Mouse (Mus musculus) kidney, embryonic 14.5 days (tissue): ENCODE data around the gene Fxyd2. TPM values are rescaled to one million over a fixed set of nuclear protein-coding genes. Genes with fewer than 3 reads are reported as not detected.
A peak's percentile ranks its signal among the peaks of the same experiment; 100 is the strongest.

Experiments used
- ATAC-seq: fragments of 200-750 bp; cut with Nextera tagmentation; 2 replicates; pipeline ENCODE4 v1.8.0; 2017; ENCODE audit warnings: moderate number of reproducible peaks, mild to moderate bottlenecking, moderate TSS enrichment, moderate library complexity; ENCODE audit not compliant: low FRiP score, low TSS enrichment
- H3K27ac ChIP-seq: fragments of 300-500 bp; sonication (generic); 2 replicates; pipeline ENCODE4 v1.5.1; 2014; ENCODE audit warnings: low read depth, mild to moderate bottlenecking, low read length, moderate library complexity, mixed read lengths
- H3K27me3 ChIP-seq: fragments of 300-500 bp; sonication (generic); 2 replicates; pipeline ENCODE4 v1.6.1; 2014; ENCODE audit warnings: mild to moderate bottlenecking, low read length; ENCODE audit not compliant: control insufficient read depth, insufficient read depth
- H3K36me3 ChIP-seq: fragments of 300-500 bp; sonication (generic); 2 replicates; pipeline ENCODE4 v1.6.1; 2014; ENCODE audit warnings: low read length, mixed read lengths; ENCODE audit not compliant: control insufficient read depth, insufficient read depth
- H3K4me1 ChIP-seq: fragments of 300-500 bp; sonication (generic); 2 replicates; pipeline ENCODE4 v1.6.1; 2014; ENCODE audit warnings: low read length, mixed read lengths; ENCODE audit not compliant: control insufficient read depth, insufficient read depth
- H3K4me2 ChIP-seq: fragments of 300-500 bp; sonication (generic); replicated peaks from 2 replicates; pipeline ENCODE4 v1.6.1; 2014; ENCODE audit warnings: low read depth, mild to moderate bottlenecking, low read length
- H3K4me3 ChIP-seq: fragments of 300-500 bp; sonication (generic); 2 replicates; pipeline ENCODE4 v1.5.1; 2014; ENCODE audit warnings: mild to moderate bottlenecking, low read length
- H3K9ac ChIP-seq: fragments of 300-500 bp; sonication (generic); 2 replicates; pipeline ENCODE4 v1.6.1; 2014; ENCODE audit warnings: low read depth, mild to moderate bottlenecking, low read length, moderate library complexity
- H3K9me3 ChIP-seq: fragments of 300-500 bp; sonication (generic); 2 replicates; pipeline ENCODE4 v1.6.1; 2016; ENCODE audit warnings: low read length; ENCODE audit not compliant: control insufficient read depth
- WGBS: fragments of 180-500 bp; shearing (Covaris S2); extraction: QIAGEN DNeasy Blood & Tissue Kit; methylation state at CpG from one replicate; pipeline ENCODE4 v1.1.7; 2014; 5-methylcytosine and 5-hydroxymethylcytosine counted together
- polyA plus RNA-seq: library from polyadenylated mRNA; unstranded; fragments of >200 nt; fragmentation: Nextera tagmentation; extraction: Ambion mirVana; gene quantifications from 2 replicates; pipeline ENCODE4 v1.2.1, GENCODE M21; 2014

Gene Fxyd2
- polyA plus RNA-seq, 1 experiment from 2014 or later, result 153 TPM

GRCm38 (mm10) chr9:45401851-45402250, 2.4 kb downstream of the Fxyd2 start:
- ATAC-seq, result no peak
- no peak overlapping the region for H3K4me3 ChIP-seq

DNA sequence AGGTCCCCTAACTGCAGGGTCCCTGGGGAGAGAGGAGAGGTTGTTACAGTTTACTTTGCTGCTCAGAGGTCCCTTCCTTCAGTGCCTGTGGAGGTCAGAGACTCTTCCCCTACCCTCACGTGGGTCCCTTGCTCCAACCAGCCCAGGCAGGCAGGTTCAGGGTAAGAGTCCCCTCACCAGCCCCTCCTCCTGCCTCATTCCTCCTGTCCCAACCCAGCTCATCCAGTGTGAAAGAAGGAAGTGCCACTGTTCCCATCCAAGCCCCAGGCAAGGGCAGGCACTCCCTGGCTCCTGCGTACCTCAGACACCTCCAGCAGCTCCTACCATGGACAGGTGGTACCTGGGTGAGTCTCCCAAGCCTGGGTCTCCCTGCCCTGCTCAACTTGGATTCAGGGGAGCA, 3.5 kb downstream of the Fxyd2 start:
- Histone ChIP-seq H3K9ac (no peak overlapping the region), H3K36me3 (no peaks in the 10 kb centered on the region), H3K9me3 (no peaks in the 10 kb centered on the region), H3K27ac (no peak overlapping the region), H3K4me2 (no peak overlapping the region), H3K4me1 (no peaks in the 10 kb centered on the region), H3K4me3 (no peak overlapping the region), H3K27me3 (no peaks in the 10 kb centered on the region)
- no peak for ATAC-seq
- WGBS, result 41% methylated on average over 2 of the region's 2 CpGs

More at GRCm38 (mm10) chr9:45401851-45402250, 2.4 kb downstream of the Fxyd2 start:
- Histone ChIP-seq H3K9ac (no peak overlapping the region), H3K36me3 (no peaks in the 10 kb centered on the region), H3K4me1 (no peaks in the 10 kb centered on the region), H3K27ac (no peak overlapping the region), H3K9me3 (no peaks in the 10 kb centered on the region), H3K4me2 (no peak overlapping the region), H3K27me3 (no peaks in the 10 kb centered on the region)
- 43% methylated on average over 4 of the region's 4 CpGs for WGBS

- H3K4me2 ChIP-seq, result no peak overlapping the region
- no peaks in the 10 kb centered on the region for H3K36me3 ChIP-seq
- no peak overlapping the region for H3K9ac ChIP-seq
- WGBS, result 55% methylated on average over 5 of the region's 5 CpGs
- no peak overlapping the region for H3K27ac ChIP-seq
- H3K4me1 ChIP-seq, result no peaks in the 10 kb centered on the region
- ATAC-seq, result no peak
- peaks cover 4% of the 10 kb centered on the region; the same call in 1 of the 2 replicates for H3K27me3 ChIP-seq
- H3K4me3 ChIP-seq, result no peak overlapping the region
- no peaks in the 10 kb centered on the region for H3K9me3 ChIP-seq
These were observed 6.2 kb downstream of the Fxyd2 start for GRCm38 (mm10) chr9:45405694-45406093.

DNA sequence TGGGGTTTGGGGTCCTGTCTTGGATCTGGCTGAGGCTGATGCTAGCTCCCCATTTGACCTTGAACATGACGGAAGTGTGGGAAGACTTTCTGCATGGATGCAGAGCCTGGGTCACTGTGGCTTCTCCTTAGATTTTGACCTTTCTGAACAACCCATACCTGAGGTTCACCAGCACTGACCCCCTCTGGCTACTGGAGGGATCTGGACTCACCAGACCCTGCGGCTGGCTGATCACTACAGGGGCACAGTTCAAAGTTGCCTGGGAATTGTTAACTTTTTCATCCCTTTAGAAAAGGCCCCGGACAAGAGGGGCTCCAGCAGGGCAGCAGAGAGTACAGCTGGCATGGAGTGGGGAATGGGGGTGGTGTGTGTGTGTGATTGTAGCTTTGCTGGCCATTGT, 7.3 kb downstream of the Fxyd2 start:
- ATAC-seq, result no peak
- Histone ChIP-seq H3K4me2 (no peak overlapping the region), H3K4me3 (no peak overlapping the region), H3K27ac (0 out of 2 replicates have a peak overlapping the region, but pooled peaks have one; percentile 12), H3K36me3 (no peaks in the 10 kb centered on the region), H3K27me3 (peaks cover 5% of the 10 kb centered on the region; the same call in 1 of the 2 replicates), H3K4me1 (no peaks in the 10 kb centered on the region), H3K9ac (no peak overlapping the region), H3K9me3 (no peaks in the 10 kb centered on the region)
- WGBS, result 72% methylated on average over 3 of the region's 3 CpGs

DNA sequence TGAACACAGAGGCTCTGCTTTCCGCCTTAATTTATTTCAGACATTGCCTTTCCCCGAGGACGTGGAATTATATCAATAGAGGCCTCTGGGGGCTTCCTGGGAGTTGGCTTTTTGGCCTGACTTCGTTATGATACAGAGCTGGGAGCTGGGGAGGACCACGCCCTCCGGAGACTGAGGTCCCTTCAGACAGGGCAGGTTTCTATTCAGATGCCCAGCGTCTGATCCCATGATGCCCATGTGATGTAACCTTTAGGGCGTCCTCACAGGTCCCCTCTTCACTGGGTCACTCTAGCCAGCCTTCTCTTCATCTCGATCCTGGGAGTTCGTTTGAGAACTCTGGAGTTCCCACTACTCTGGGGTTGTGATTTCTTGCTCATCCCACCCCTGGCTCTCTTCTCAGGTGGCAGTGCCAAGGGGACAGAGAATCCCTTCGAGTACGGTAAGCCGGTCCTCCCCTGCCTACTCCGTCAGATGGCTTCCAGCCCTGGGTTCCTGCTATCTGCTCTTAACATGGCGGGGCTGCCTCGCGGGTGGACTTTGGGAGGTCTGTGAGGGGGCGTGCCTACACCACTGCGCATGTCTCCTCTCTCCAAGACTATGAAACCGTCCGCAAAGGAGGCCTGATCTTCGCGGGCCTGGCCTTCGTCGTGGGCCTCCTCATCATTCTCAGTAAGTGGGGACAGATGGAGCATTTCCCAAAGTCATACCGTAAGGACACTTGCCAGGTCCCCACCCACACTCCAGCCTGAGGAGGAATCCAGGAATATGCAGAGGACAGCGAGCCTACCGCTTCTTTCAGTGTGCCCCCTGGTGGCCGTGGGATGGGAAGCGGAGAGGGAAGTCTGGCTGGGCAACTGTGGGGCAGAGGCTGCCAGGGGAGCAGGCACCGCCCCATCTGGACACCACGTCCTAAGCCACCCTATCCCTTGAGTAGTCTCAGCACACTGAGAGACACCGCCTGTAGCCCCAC, 8.5 kb downstream of the Fxyd2 start:
- Histone ChIP-seq H3K9me3 (no peaks in the 10 kb centered on the region), H3K4me3 (peak overlapping the region; percentile 23), H3K4me1 (0 out of 2 replicates have a peak, but pooled peaks cover 4% of the 10 kb centered on the region), H3K36me3 (no peaks in the 10 kb centered on the region), H3K4me2 (peak overlapping the region; percentile 37; the same call in 1 of the 2 replicates), H3K27ac (no peak overlapping the region), H3K9ac (no peak overlapping the region; the same call in 1 of the 2 replicates), H3K27me3 (peaks cover 5% of the 10 kb centered on the region; the same call in 1 of the 2 replicates)
- ATAC-seq, result 0 out of 2 replicates have a peak, but pooled peaks have one; percentile 21
- WGBS, result 39% methylated on average over 33 of the region's 33 CpGs

- 0 out of 2 replicates have a peak, but pooled peaks cover 4% of the 10 kb centered on the region for H3K4me1 ChIP-seq
- H3K9me3 ChIP-seq, result no peaks in the 10 kb centered on the region
- ATAC-seq, result no peak
- no peaks in the 10 kb centered on the region for H3K36me3 ChIP-seq
- H3K4me3 ChIP-seq, result no peak overlapping the region
- no peak overlapping the region for H3K27ac ChIP-seq
- no peak overlapping the region for H3K9ac ChIP-seq
- peaks cover 5% of the 10 kb centered on the region; the same call in 1 of the 2 replicates for H3K27me3 ChIP-seq
- no peak overlapping the region for H3K4me2 ChIP-seq
- WGBS, result 82% methylated on average over 5 of the region's 5 CpGs
These were observed 10.7 kb downstream of the Fxyd2 start for GRCm38 (mm10) chr9:45410193-45410592.

DNA sequence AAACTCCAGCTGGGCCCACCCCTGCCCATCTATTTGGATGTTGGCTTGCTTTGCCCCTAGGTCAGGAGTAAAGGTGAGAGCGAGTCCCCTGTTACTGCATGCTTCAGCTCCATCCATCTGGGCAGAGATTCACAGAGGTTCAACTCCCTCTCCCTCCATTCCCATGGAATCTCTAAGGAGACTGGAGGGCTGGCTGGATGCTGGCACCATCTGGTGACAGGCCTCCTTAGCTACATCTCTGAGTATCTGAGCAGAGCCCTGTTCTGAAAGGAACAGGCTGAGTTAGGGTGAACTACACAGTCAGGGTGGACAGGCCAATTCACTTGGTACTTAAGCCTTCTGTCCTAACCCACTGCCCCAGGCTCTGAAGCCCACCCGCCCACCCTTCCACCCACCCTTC, 11.1 kb downstream of the Fxyd2 start:
- Histone ChIP-seq H3K4me2 (no peak overlapping the region), H3K4me1 (0 out of 2 replicates have a peak, but pooled peaks cover 4% of the 10 kb centered on the region), H3K27ac (no peak overlapping the region), H3K4me3 (no peak overlapping the region), H3K9me3 (no peaks in the 10 kb centered on the region), H3K27me3 (peaks cover 5% of the 10 kb centered on the region; the same call in 1 of the 2 replicates), H3K9ac (no peak overlapping the region), H3K36me3 (no peaks in the 10 kb centered on the region)
- 81% methylated on average over 2 of the region's 2 CpGs for WGBS
- no peak for ATAC-seq

DNA sequence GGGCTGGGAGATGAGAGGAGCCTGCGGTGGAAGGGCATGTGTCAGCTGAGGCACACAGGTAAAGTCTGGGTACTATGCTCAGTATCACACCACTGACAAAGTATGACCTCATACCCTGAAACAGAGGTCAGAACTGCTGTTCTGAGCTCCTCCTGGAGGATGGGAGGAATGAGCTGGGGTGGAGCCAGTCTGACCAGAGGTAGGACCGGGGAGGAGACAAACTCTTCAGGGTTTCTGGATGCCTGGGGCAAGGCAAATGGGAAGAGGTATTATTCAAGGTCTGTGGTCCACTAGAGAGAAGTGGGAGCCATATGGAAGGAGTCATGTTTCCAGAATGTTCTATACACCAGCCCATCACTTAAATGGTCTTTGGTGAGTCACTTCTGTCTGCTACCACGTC, 11.6 kb downstream of the Fxyd2 start:
- no peak for ATAC-seq
- H3K4me3 ChIP-seq, result no peak overlapping the region
- no peak overlapping the region for H3K9ac ChIP-seq
- H3K27ac ChIP-seq, result no peak overlapping the region
- H3K9me3 ChIP-seq, result no peaks in the 10 kb centered on the region
- 0 out of 2 replicates have a peak, but pooled peaks cover 4% of the 10 kb centered on the region for H3K4me1 ChIP-seq
- peaks cover 5% of the 10 kb centered on the region; the same call in 1 of the 2 replicates for H3K27me3 ChIP-seq
- no peaks in the 10 kb centered on the region for H3K36me3 ChIP-seq
- H3K4me2 ChIP-seq, result no peak overlapping the region
- WGBS, result 75% methylated on average over 3 of the region's 3 CpGs

DNA sequence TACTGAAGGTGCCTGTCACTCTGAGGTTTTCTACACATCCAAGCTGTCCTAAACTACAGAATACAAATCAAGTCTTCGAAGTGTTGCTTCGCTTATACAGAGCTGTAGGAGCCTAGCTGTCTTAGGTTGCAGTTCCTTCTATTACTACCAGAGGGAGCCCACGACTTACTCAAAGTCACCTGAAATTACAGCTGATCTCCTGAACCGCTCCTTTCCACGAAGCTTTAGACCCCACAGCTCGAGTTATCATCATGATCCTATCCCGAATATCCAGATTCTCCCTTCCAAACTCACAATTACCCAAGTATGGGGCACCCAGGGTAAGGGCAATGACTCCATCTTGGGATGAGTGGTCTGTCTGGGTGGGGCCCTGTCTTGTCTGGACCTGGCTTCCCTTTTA, 12.3 kb downstream of the Fxyd2 start:
- peak; percentile 10 for ATAC-seq
- Histone ChIP-seq H3K9me3 (no peaks in the 10 kb centered on the region), H3K27ac (no peak overlapping the region), H3K9ac (no peak overlapping the region), H3K36me3 (no peaks in the 10 kb centered on the region), H3K4me1 (0 out of 2 replicates have a peak, but pooled peaks cover 4% of the 10 kb centered on the region), H3K4me2 (peak overlapping the region; percentile 39), H3K4me3 (no peak overlapping the region), H3K27me3 (peaks cover 5% of the 10 kb centered on the region; the same call in 1 of the 2 replicates)
- WGBS, result 19% methylated on average over 7 of the region's 7 CpGs
